Comparison of ENCODE assay signal across 11 mouse cellular contexts in the genomic region with DNA sequence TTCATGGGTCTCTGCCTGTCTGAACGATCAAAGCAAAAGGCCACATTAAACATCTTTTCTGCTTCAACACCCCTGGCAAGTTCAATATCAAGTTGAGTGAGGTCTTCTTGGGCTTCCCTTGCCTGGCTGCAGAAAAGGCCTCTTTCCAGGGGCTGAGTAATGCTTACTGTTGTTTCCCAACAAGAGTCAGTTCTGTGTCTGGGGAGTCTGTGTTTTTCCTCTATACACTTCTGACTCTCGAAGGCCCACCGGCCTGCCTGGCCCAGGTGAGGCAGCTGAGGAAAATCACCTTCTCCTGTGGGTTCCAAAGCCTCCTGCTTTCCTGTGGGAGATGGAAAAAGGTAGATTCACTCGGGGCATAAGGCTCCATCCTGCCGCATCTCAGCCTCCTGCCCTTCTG.
A peak's percentile ranks its signal among the peaks of the same experiment; 100 is the strongest.
DNase-seq lines count a peak whose midpoint lies in the region; ATAC-seq and TF ChIP-seq lines count a peak whose summit lies in the region.
"Had no signal": no experiment of that assay in that cellular context is flagged by ENCODE, and none has a peak within 500 bp of the region (broad histone marks: within the 10 kb centered on the region; RNA-seq: fewer than 3 reads in every experiment).

No protein-coding gene starts in this region.

- peak overlapping the region; percentile 75 for H3K27ac ChIP-seq in embryonic facial prominence, embryonic 10.5 days (replicated peaks)
- peak overlapping the region; percentile 63; the same call in 1 of the 2 replicates for H3K27ac ChIP-seq in limb, embryonic 14.5 days (replicated peaks; ENCODE audit: low read depth, low read length)
- H3K27ac ChIP-seq: liver, embryonic 12.5 days; midbrain, embryonic 13.5 days had no signal

- H3K4me3 ChIP-seq in embryonic facial prominence, embryonic 10.5 days, result no peak overlapping the region
- H3K4me3 ChIP-seq in limb, embryonic 14.5 days (replicated peaks; ENCODE audit: low read length), result no peak overlapping the region
- H3K4me3 ChIP-seq: liver, embryonic 12.5 days; midbrain, embryonic 13.5 days had no signal

- H3K9me3 ChIP-seq in embryonic facial prominence, embryonic 10.5 days, result no peaks in the 10 kb centered on the region
- no peaks in the 10 kb centered on the region for H3K9me3 ChIP-seq in limb, embryonic 14.5 days (ENCODE audit: control insufficient read depth, low read length)
- H3K9me3 ChIP-seq: liver, embryonic 12.5 days; midbrain, embryonic 13.5 days had no signal

- no peak overlapping the region; the same call in 1 of the 2 replicates for H3K4me2 ChIP-seq in limb, embryonic 14.5 days (replicated peaks; ENCODE audit: low read depth, low read length, severe bottlenecking)
- H3K4me2 ChIP-seq: liver, embryonic 12.5 days; midbrain, embryonic 13.5 days had no signal

- peak; percentile 34 for DNase-seq in gastrocnemius, adult 18-20 months (ENCODE audit: low spot score)
- no peak for DNase-seq in gastrocnemius, postnatal 4 days (ENCODE audit: low spot score in 2 of 2)
- DNase-seq in layer of hippocampus, postnatal 36 days, result peak; percentile 4 to 6
- DNase-seq in layer of hippocampus, adult 8-10 months (ENCODE audit: low spot score in 2 of 2), result no peak
- DNase-seq in embryonic facial prominence, embryonic 10.5 days (ENCODE audit: low spot score), result no peak
- no peak for DNase-seq in limb, embryonic 14.5 days (ENCODE audit: low spot score)
- DNase-seq in right cerebral cortex, postnatal 4 days, result no peak
- DNase-seq in cerebellum, postnatal 36 days, result no peak

- H3K27me3 ChIP-seq in embryonic facial prominence, embryonic 10.5 days (replicated peaks; ENCODE audit: low read depth, poor library complexity, severe bottlenecking), result no peaks in the 10 kb centered on the region
- H3K27me3 ChIP-seq in limb, embryonic 14.5 days (ENCODE audit: control insufficient read depth, insufficient read depth, low read length), result no peaks in the 10 kb centered on the region
- H3K27me3 ChIP-seq: liver, embryonic 12.5 days; midbrain, embryonic 13.5 days; Patski had no signal

- 77% methylated on average over 5 of the region's 5 CpGs for WGBS in embryonic facial prominence, embryonic 10.5 days
- 64% methylated on average over 5 of the region's 5 CpGs for WGBS in limb, embryonic 14.5 days

- H3K4me1 ChIP-seq in embryonic facial prominence, embryonic 10.5 days, result peaks cover 17% of the 10 kb centered on the region
- 0 out of 2 replicates have a peak, but pooled peaks cover 2% of the 10 kb centered on the region for H3K4me1 ChIP-seq in limb, embryonic 14.5 days (ENCODE audit: control insufficient read depth, insufficient read depth, low read length)
- H3K4me1 ChIP-seq: liver, embryonic 12.5 days; midbrain, embryonic 13.5 days had no signal

- no peak for TF ChIP-seq POLR2A in limb, embryonic 14.5 days (IDR thresholded peaks at IDR 0.05; ENCODE audit: borderline replicate concordance, extremely low read depth, insufficient read depth, insufficient read length)

- no peak overlapping the region for H3K9ac ChIP-seq in limb, embryonic 14.5 days (ENCODE audit: low read depth, low read length, severe bottlenecking)
- H3K9ac ChIP-seq: liver, embryonic 12.5 days; midbrain, embryonic 13.5 days had no signal

- ATAC-seq in limb, embryonic 14.5 days (ENCODE audit: low FRiP score, low read depth), result no peak
- ATAC-seq: Patski had no signal

- H3K36me3 ChIP-seq in embryonic facial prominence, embryonic 10.5 days (replicated peaks), result no peaks in the 10 kb centered on the region
- no peaks in the 10 kb centered on the region for H3K36me3 ChIP-seq in limb, embryonic 14.5 days (ENCODE audit: control insufficient read depth, insufficient read depth, low read length)
- H3K36me3 ChIP-seq: liver, embryonic 12.5 days; midbrain, embryonic 13.5 days had no signal

Comparison
In these comparisons a context has a peak if more than half of its experiments do, and no peak if none do; other contexts are left out.
1. DNase-seq: peak in gastrocnemius, adult 18-20 months (single experiment) and layer of hippocampus, postnatal 36 days (2 of 2); none in gastrocnemius, postnatal 4 days (0 of 2), layer of hippocampus, adult 8-10 months (0 of 2), embryonic facial prominence, embryonic 10.5 days (single experiment), limb, embryonic 14.5 days (single experiment), right cerebral cortex, postnatal 4 days (single experiment) and cerebellum, postnatal 36 days (0 of 2).